ENCODE assay signal across 8 mouse cellular contexts in genomic region chr16:50010532-50010971, GRCm38 (mm10).
DNase-seq lines count a peak whose midpoint lies in the region; ATAC-seq and TF ChIP-seq lines count a peak whose summit lies in the region.

No protein-coding gene starts in this region.

- H3K27ac ChIP-seq in forebrain, embryonic 15.5 days (replicated peaks), result 0 out of 2 replicates have a peak overlapping the region, but pooled peaks have one; percentile 8
- no peak overlapping the region for H3K27ac ChIP-seq in forebrain, embryonic 14.5 days (ENCODE audit: low read depth, low read length)
- no peak overlapping the region for H3K27ac ChIP-seq in lung, embryonic 14.5 days (ENCODE audit: low read depth)

- no peak for DNase-seq in forebrain, embryonic 14.5 days (ENCODE audit: low spot score)
- DNase-seq in adrenal gland, postnatal 10 days, result peak; percentile 71
- DNase-seq in frontal cortex, postnatal 36 days (ENCODE audit: low spot score in 2 of 2), result peak; percentile 35 to 52
- peak; percentile 66 for DNase-seq in kidney, adult 9 months
- DNase-seq in lung, embryonic 14.5 days, result peak; percentile 61
- no peak for DNase-seq in thymus, postnatal 0 days (ENCODE audit: low spot score)
- DNase-seq in liver, result no peak

- peaks cover 8% of the 10 kb centered on the region; the same call in 1 of the 2 replicates for H3K4me1 ChIP-seq in forebrain, embryonic 15.5 days
- no peaks in the 10 kb centered on the region; the same call in 1 of the 2 replicates for H3K4me1 ChIP-seq in forebrain, embryonic 14.5 days (ENCODE audit: control insufficient read depth, insufficient read depth, low read length)
- no peaks in the 10 kb centered on the region for H3K4me1 ChIP-seq in lung, embryonic 14.5 days (ENCODE audit: insufficient read depth)

- H3K27me3 ChIP-seq in forebrain, embryonic 15.5 days, result no peaks in the 10 kb centered on the region
- H3K27me3 ChIP-seq in forebrain, embryonic 14.5 days (replicated peaks; ENCODE audit: control insufficient read depth, insufficient read depth, low read length), result no peaks in the 10 kb centered on the region
- H3K27me3 ChIP-seq in lung, embryonic 14.5 days (ENCODE audit: insufficient read depth, low read length), result no peaks in the 10 kb centered on the region

- no peaks in the 10 kb centered on the region for H3K36me3 ChIP-seq in forebrain, embryonic 15.5 days
- H3K36me3 ChIP-seq in forebrain, embryonic 14.5 days (ENCODE audit: control insufficient read depth, insufficient read depth, low read length), result no peaks in the 10 kb centered on the region
- no peaks in the 10 kb centered on the region for H3K36me3 ChIP-seq in lung, embryonic 14.5 days (ENCODE audit: insufficient read depth)

- TF ChIP-seq CTCF in lung, embryonic 14.5 days (IDR thresholded peaks at IDR 0.05; ENCODE audit: low read depth), result no peak

- peak; percentile 32; the same call in 1 of the 2 replicates for ATAC-seq in forebrain, embryonic 15.5 days (replicated peaks)
- no peak for ATAC-seq in forebrain, embryonic 14.5 days
- peak; percentile 47 for ATAC-seq in lung, embryonic 14.5 days (ENCODE audit: insufficient read depth)

- H3K9me3 ChIP-seq in forebrain, embryonic 15.5 days, result no peaks in the 10 kb centered on the region
- no peaks in the 10 kb centered on the region for H3K9me3 ChIP-seq in forebrain, embryonic 14.5 days (replicated peaks; ENCODE audit: control insufficient read depth, low read length)
- no peaks in the 10 kb centered on the region for H3K9me3 ChIP-seq in lung, embryonic 14.5 days (ENCODE audit: low read depth, low read length)

- no peak overlapping the region for H3K4me2 ChIP-seq in forebrain, embryonic 15.5 days (replicated peaks)
- H3K4me2 ChIP-seq in forebrain, embryonic 14.5 days (ENCODE audit: low read length), result no peak overlapping the region
- no peak overlapping the region for H3K4me2 ChIP-seq in lung, embryonic 14.5 days

- 70% methylated on average over 6 of the region's 6 CpGs for WGBS in forebrain, embryonic 15.5 days
- WGBS in forebrain, embryonic 14.5 days, result 75% methylated on average over 6 of the region's 6 CpGs
- WGBS in lung, embryonic 14.5 days, result 64% methylated on average over 6 of the region's 6 CpGs

- no peak overlapping the region for H3K4me3 ChIP-seq in forebrain, embryonic 15.5 days
- no peak overlapping the region for H3K4me3 ChIP-seq in forebrain, embryonic 14.5 days (ENCODE audit: low read depth, low read length)
- H3K4me3 ChIP-seq in lung, embryonic 14.5 days (ENCODE audit: low read depth, low read length), result no peak overlapping the region

- no peak overlapping the region for H3K9ac ChIP-seq in forebrain, embryonic 15.5 days (replicated peaks)
- no peak overlapping the region for H3K9ac ChIP-seq in forebrain, embryonic 14.5 days (ENCODE audit: low read length)
- H3K9ac ChIP-seq in lung, embryonic 14.5 days, result no peak overlapping the region

Comparison
In these comparisons a context has a peak if more than half of its experiments do, and no peak if none do; other contexts are left out.
1. DNase-seq: peak in adrenal gland, postnatal 10 days (single experiment), frontal cortex, postnatal 36 days (2 of 2), kidney, adult 9 months (single experiment) and lung, embryonic 14.5 days (single experiment); none in forebrain, embryonic 14.5 days (single experiment), thymus, postnatal 0 days (single experiment) and liver (single experiment).